Mouse (Mus musculus) heart, embryonic 14.5 days (tissue): ENCODE data around the gene Aff3. TPM values are rescaled to one million over a fixed set of nuclear protein-coding genes. Genes with fewer than 3 reads are reported as not detected.

Source experiments
- ATAC-seq: fragments of 200-750 bp; cut with Nextera tagmentation; 2 replicates; pipeline ENCODE4 v1.8.0; 2017; ENCODE audit warnings: low read depth, moderate TSS enrichment; ENCODE audit not compliant: insufficient number of reproducible peaks, insufficient read depth, low FRiP score
- H3K27ac ChIP-seq, 2 experiments: fragments of 200-500 bp in 1 of 2; fragments of 300-500 bp in 1 of 2; sonication (generic) in 1 of 2; replicated peaks in 1 of 2; 2 replicates each; pipeline ENCODE4 v1.5.1; 2012 to 2014; ENCODE audit warnings: low read depth in 2 of 2, low read length in 2 of 2, control low read depth in 1 of 2, mild to moderate bottlenecking in 1 of 2, mixed read lengths in 1 of 2; ENCODE audit not compliant: control insufficient read depth in 1 of 2, insufficient read depth in 1 of 2
- H3K27me3 ChIP-seq: fragments of 300-500 bp; sonication (generic); 2 replicates; pipeline ENCODE4 v1.6.1; 2014; ENCODE audit warnings: mild to moderate bottlenecking, low read length, control low read depth; ENCODE audit not compliant: control insufficient read depth, insufficient read depth
- H3K36me3 ChIP-seq: fragments of 300-500 bp; sonication (generic); 2 replicates; pipeline ENCODE4 v1.6.1; 2014; ENCODE audit warnings: mild to moderate bottlenecking, control low read depth, low read length, mixed read lengths; ENCODE audit not compliant: control insufficient read depth, insufficient read depth
- H3K4me1 ChIP-seq, 2 experiments: fragments of 200-500 bp in 1 of 2; fragments of 300-500 bp in 1 of 2; sonication (generic) in 1 of 2; 2 replicates each; pipeline ENCODE4 v1.6.1; 2012 to 2014; ENCODE audit warnings: low read length in 2 of 2, control low read depth in 1 of 2, mixed read lengths in 1 of 2; ENCODE audit not compliant: control insufficient read depth in 2 of 2, insufficient read depth in 2 of 2
- H3K4me2 ChIP-seq: fragments of 300-500 bp; sonication (generic); 2 replicates; pipeline ENCODE4 v1.6.1; 2014; ENCODE audit warnings: mild to moderate bottlenecking, low read length
- H3K4me3 ChIP-seq, 2 experiments: fragments of 200-500 bp in 1 of 2; fragments of 300-500 bp in 1 of 2; sonication (generic) in 1 of 2; 2 replicates each; pipeline ENCODE4 v1.5.1; 2012 to 2014; ENCODE audit warnings: low read length in 2 of 2, mild to moderate bottlenecking in 2 of 2, control low read depth in 1 of 2, low read depth in 1 of 2, moderate library complexity in 1 of 2; ENCODE audit not compliant: control insufficient read depth in 1 of 2, insufficient read depth in 1 of 2
- H3K9ac ChIP-seq: fragments of 300-500 bp; sonication (generic); 2 replicates; pipeline ENCODE4 v1.6.1; 2014; ENCODE audit warnings: mild to moderate bottlenecking, low read length
- H3K9me3 ChIP-seq: fragments of 300-500 bp; sonication (generic); 2 replicates; pipeline ENCODE4 v1.6.1; 2016; ENCODE audit warnings: low read length, control low read depth; ENCODE audit not compliant: control insufficient read depth
- WGBS: fragments of 180-500 bp; shearing (Covaris S2); extraction: QIAGEN DNeasy Blood & Tissue Kit; methylation state at CpG from one replicate; pipeline ENCODE4 v1.1.7; 2014; 5-methylcytosine and 5-hydroxymethylcytosine counted together
- polyA plus RNA-seq: library from polyadenylated mRNA; unstranded; fragments of >200 nt; fragmentation: Nextera tagmentation; extraction: Ambion mirVana; gene quantifications from 2 replicates; pipeline ENCODE4 v1.2.1, GENCODE M21; 2014

Aff3 gene
- polyA plus RNA-seq, 1 experiment from 2014 or later = 4.1 TPM

DNA sequence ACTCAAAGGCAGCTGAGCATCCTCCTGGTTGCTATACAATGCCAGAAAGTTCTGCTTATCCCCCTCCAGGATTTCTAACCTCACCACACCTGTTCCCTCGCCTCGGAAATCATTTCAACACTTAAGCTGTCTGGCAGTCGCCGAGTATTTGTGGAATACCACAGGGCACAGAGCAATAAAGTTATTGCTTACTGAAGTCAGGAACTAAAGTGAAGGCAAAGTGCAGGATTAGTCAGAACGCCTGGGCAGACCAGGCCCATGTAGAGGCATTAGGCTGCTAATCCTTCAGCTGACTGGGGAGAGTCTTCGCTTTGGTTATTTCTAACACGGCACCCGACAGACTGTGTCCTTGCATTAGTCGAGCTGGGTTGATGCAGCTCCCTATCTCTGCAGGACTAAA, 277.3 kb downstream of the Aff3 start:
- H3K27me3 ChIP-seq = no peaks in the 10 kb centered on the region
- 69% methylated on average over 9 of the region's 9 CpGs for WGBS
- no peak overlapping the region for H3K27ac ChIP-seq
- no peak overlapping the region for H3K9ac ChIP-seq
- peaks cover 3 to 12% of the 10 kb centered on the region in 2 experiments for H3K4me1 ChIP-seq
- no peaks in the 10 kb centered on the region for H3K36me3 ChIP-seq
- no peak overlapping the region for H3K4me3 ChIP-seq
- H3K9me3 ChIP-seq = no peaks in the 10 kb centered on the region
- no peak overlapping the region for H3K4me2 ChIP-seq
- no peak for ATAC-seq

DNA sequence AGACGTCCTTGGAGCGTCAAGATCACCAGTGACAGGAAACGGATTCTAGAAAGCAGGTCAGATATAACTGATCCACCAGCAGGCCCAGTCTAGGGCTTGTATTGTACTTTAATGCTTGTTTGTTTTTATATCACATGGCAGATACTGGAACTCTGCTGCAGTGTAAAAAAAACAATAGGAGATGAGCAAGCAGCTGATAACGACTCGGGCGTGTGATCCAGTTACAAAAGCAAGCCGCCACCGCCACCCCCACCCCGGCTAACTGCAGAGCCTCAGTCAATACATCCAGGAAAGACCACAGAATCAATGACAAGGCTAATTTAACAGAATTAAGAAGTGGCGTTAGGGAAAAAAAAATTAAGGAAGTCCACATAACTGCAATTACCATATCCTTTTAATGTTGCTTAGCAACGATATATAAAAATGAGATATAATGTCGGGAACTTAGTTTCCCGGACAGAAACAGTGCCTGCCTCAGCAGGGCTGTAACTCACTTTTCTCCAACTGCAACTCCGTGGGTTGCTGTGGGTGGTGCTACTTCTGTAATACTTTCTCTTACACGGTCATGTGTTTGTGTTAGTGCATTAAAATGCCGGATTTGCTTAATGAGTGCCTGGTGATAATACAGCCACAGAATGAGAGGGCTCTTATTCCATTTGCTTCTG, 280.2 kb downstream of the Aff3 start:
- no peak for ATAC-seq
- H3K36me3 ChIP-seq = no peaks in the 10 kb centered on the region
- WGBS = 25% methylated on average over 16 of the region's 16 CpGs
- no peak overlapping the region for H3K4me3 ChIP-seq
- no peak overlapping the region for H3K4me2 ChIP-seq
- peaks cover 7% of the 10 kb centered on the region for H3K9me3 ChIP-seq
- no peak overlapping the region for H3K9ac ChIP-seq
- no peaks in the 10 kb centered on the region for H3K27me3 ChIP-seq
- H3K4me1 ChIP-seq = peaks cover 3 to 12% of the 10 kb centered on the region in 2 experiments
- peak overlapping the region in 1 of 2 experiments; percentile 15; a peak in 1 of 4 replicates for H3K27ac ChIP-seq

DNA sequence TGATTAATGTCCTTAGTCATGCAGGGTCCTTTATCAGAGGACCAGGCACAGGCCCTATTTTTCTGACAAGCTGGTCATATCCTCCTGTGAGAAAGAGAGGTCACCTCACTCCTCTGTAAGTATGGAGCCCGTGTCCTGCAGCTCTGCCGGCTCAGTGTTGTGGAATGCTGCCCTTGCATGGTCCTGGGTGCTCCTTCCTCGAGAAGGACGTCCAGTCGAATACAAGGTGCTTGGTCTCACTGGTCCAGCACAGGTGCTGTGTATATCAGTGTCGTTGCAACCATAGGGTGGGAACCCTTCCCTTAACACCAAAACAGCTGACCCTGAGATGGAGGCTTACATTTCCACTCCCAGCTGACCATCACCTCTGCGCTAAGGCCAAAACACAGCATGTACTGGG, 280.7 kb downstream of the Aff3 start:
- Histone ChIP-seq H3K4me3 (no peak overlapping the region), H3K4me1 (peaks cover 3 to 12% of the 10 kb centered on the region in 2 experiments), H3K27me3 (no peaks in the 10 kb centered on the region), H3K4me2 (no peak overlapping the region), H3K9me3 (peaks cover 7% of the 10 kb centered on the region), H3K27ac (peak overlapping the region in 1 of 2 experiments; percentile 15; a peak in 1 of 4 replicates), H3K36me3 (no peaks in the 10 kb centered on the region), H3K9ac (no peak overlapping the region)
- no peak for ATAC-seq
- 44% methylated on average over 7 of the region's 7 CpGs for WGBS

DNA sequence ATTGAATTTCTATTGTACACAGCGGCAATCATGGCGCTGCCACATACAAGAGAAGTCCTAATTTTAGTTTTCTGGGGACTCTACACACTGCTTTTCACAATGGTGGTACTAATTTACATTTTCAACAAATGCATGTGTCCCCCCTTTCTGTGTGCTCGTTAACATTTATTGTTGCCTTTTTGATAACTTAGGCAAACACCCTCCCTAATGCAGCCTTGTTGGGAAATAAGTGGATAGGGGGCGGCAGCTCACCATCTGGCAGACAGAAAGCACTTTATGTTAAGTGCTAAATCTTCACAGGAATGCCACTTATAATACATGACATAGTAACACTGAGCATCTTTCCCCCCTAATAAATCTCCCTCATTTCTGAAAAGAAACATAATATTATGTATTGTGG, 282.1 kb downstream of the Aff3 start:
- WGBS = 80% methylated on average over 4 of the region's 4 CpGs
- Histone ChIP-seq H3K36me3 (no peaks in the 10 kb centered on the region), H3K27me3 (no peaks in the 10 kb centered on the region), H3K9ac (no peak overlapping the region), H3K27ac (no peak overlapping the region), H3K4me2 (no peak overlapping the region), H3K4me3 (no peak overlapping the region), H3K4me1 (peaks cover 3 to 12% of the 10 kb centered on the region in 2 experiments), H3K9me3 (peaks cover 7% of the 10 kb centered on the region)
- ATAC-seq = no peak

DNA sequence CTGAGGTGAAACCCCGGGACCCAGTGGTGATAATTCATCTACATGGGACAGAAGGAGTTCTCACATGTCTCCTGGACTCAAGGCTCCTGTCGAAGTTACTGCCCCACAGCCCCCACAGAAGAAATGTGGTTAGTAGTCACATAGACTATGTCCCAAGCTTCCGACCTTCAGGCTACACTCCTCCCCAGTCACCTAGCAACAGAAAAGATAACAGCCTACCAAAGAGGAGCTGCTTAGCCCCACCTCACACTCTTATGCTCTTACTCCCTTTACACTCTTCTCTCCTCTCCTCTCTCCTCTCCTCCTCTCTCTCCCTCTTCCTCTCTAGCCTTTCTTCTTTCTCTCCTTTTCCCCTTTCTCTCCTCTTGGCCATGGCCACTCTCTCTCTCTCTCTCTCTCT, 286.8 kb downstream of the Aff3 start:
- ATAC-seq = no peak
- H3K9me3 ChIP-seq = peaks cover 7% of the 10 kb centered on the region
- H3K4me1 ChIP-seq = peaks cover 0 to 3% of the 10 kb centered on the region in 2 experiments; a peak in 1 of 4 replicates
- H3K27me3 ChIP-seq = no peaks in the 10 kb centered on the region
- H3K36me3 ChIP-seq = no peaks in the 10 kb centered on the region
- no peak overlapping the region for H3K4me3 ChIP-seq
- no peak overlapping the region for H3K4me2 ChIP-seq
- no peak overlapping the region for H3K27ac ChIP-seq
- WGBS = 65% methylated on average over 3 of the region's 3 CpGs
- H3K9ac ChIP-seq = no peak overlapping the region

GRCm38 (mm10) chr1:38369166-38369565, 295.6 kb downstream of the Aff3 start:
- Histone ChIP-seq H3K27me3 (no peaks in the 10 kb centered on the region), H3K9ac (no peak overlapping the region), H3K4me2 (no peak overlapping the region), H3K4me1 (peaks cover 3 to 5% of the 10 kb centered on the region in 2 experiments; a peak in 1 of 4 replicates), H3K4me3 (no peak overlapping the region), H3K27ac (no peak overlapping the region), H3K9me3 (no peaks in the 10 kb centered on the region), H3K36me3 (no peaks in the 10 kb centered on the region)
- WGBS = 66% methylated on average over 8 of the region's 8 CpGs
- ATAC-seq = no peak

DNA sequence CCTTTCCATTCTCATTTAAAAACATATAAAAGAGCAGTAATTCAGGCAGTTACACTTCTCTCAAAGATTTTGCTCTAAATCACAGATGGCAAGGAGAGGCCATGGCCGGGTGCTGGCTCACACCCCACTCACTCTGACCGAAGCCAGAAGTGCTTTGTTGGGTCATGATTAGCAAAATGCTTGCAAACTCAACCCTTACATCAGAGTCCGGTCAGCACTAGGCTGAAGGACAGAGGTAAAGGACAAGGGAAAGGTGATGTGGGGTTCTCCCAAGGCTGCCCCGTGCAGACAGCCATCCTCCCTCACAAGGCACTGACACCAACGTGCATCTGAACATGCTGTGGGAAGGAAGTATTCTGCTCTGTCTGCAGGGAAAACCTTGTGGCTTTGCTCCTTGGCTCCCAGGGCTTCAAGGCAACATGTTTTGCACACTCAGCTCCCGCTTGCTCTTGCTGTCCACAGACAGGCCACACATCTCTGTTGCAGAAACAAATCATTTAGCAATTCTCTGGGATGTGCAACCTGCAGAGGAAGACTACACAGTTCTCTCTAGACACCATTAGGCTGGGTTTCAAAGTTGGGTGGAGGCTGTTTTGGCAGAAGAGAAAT, 296.6 kb downstream of the Aff3 start:
- H3K4me2 ChIP-seq = no peak overlapping the region
- WGBS = 70% methylated on average over 6 of the region's 6 CpGs
- no peak overlapping the region for H3K27ac ChIP-seq
- H3K36me3 ChIP-seq = no peaks in the 10 kb centered on the region
- ATAC-seq = no peak
- no peak overlapping the region for H3K4me3 ChIP-seq
- H3K27me3 ChIP-seq = no peaks in the 10 kb centered on the region
- peaks cover 6 to 7% of the 10 kb centered on the region in 2 experiments; a peak in 1 of 4 replicates for H3K4me1 ChIP-seq
- H3K9me3 ChIP-seq = no peaks in the 10 kb centered on the region
- H3K9ac ChIP-seq = no peak overlapping the region
